Mouse (Mus musculus) spleen, adult 2 months (tissue): Measurements from ENCODE around the gene Adam22.

Experiments used
- CTCF ChIP-seq: fragments of 200-500 bp; IDR thresholded peaks from 2 replicates; pipeline ENCODE4 v1.5.1; 2011; ENCODE audit warnings: mild to moderate bottlenecking, inconsistent platforms; ENCODE audit not compliant: insufficient read depth, insufficient read length, insufficient replicate concordance; ENCODE audit errors: extremely low read depth
- POLR2A ChIP-seq: fragments of 200-500 bp; IDR thresholded peaks from 2 replicates; pipeline ENCODE4 v1.6.1; 2011; ENCODE audit warnings: low read depth, low read length, inconsistent platforms

DNA sequence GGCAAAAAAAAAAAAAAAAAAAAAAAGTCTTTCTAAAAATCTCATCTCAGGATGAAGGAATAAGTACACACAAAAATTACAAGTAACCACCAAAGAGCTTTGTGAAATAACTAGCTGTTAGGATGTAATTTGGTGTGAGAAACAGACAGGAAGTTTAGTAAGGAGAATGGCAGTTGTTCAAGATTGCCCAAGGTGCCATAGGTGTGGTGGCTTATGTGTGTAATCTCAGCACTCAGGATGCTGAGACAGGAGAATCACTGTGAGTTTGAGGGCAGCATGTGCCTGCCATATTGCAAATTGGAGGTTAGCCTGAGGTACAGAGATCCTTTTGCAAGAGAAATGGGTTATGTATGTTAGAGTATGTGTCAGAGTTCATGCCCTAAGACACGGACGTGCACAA, 305.5 kb downstream of the Adam22 start:
- TF ChIP-seq POLR2A (no peak), CTCF (no peak)
